Mouse (Mus musculus): Measurements from ENCODE around the gene Rnf10. TPM values are rescaled to one million over a fixed set of nuclear protein-coding genes. Genes with fewer than 3 reads are reported as not detected.

Rnf10 gene
- polyA plus RNA-seq, 1 experiment from 2014 or later: 150 TPM

GRCm38 (mm10) chr5:115230830-115231551 lies 41.7 kb downstream of the Rnf10 start:
- Histone ChIP-seq H3K27me3 (peaks cover 17% of the 10 kb centered on the region), H3K9me3 (no peaks in the 10 kb centered on the region), H3K27ac (no peak overlapping the region), H3K4me2 (peak overlapping the region; percentile 12; the same call in 1 of the 2 replicates), H3K4me1 (peaks cover 7% of the 10 kb centered on the region), H3K4me3 (no peak overlapping the region), H3K36me3 (no peaks in the 10 kb centered on the region), H3K9ac (no peak overlapping the region)
- WGBS: 49% methylated on average over 15 of the region's 15 CpGs
- no peak for ATAC-seq (ENCODE audit: borderline replicate concordance, extremely low read depth, low FRiP score, low TSS enrichment)

- no peak overlapping the region for H3K9ac ChIP-seq
- no peaks in the 10 kb centered on the region; the same call in 1 of the 2 replicates for H3K9me3 ChIP-seq
- H3K27ac ChIP-seq: no peak overlapping the region
- 0 out of 2 replicates have a peak, but pooled peaks cover 3% of the 10 kb centered on the region for H3K27me3 ChIP-seq
- H3K4me1 ChIP-seq: no peaks in the 10 kb centered on the region
- no peak overlapping the region for H3K4me3 ChIP-seq
- no peak for ATAC-seq (ENCODE audit: borderline replicate concordance, extremely low read depth, low FRiP score, low TSS enrichment)
- WGBS: 76% methylated on average over 3 of the region's 3 CpGs
- H3K36me3 ChIP-seq: no peaks in the 10 kb centered on the region
- H3K4me2 ChIP-seq: no peak overlapping the region
These were observed 50.2 kb downstream of the Rnf10 start for GRCm38 (mm10) chr5:115222485-115222884.

- no peak overlapping the region for H3K4me3 ChIP-seq
- H3K9me3 ChIP-seq: no peaks in the 10 kb centered on the region; the same call in 1 of the 2 replicates
- H3K4me1 ChIP-seq: no peaks in the 10 kb centered on the region
- no peaks in the 10 kb centered on the region for H3K36me3 ChIP-seq
- ATAC-seq (ENCODE audit: borderline replicate concordance, extremely low read depth, low FRiP score, low TSS enrichment): no peak
- H3K9ac ChIP-seq: no peak overlapping the region
- no peak overlapping the region for H3K4me2 ChIP-seq
- WGBS: 38% methylated on average over 13 of the region's 13 CpGs
- H3K27ac ChIP-seq: no peak overlapping the region
- peaks cover 9% of the 10 kb centered on the region for H3K27me3 ChIP-seq
These were observed 51.6 kb downstream of the Rnf10 start for GRCm38 (mm10) chr5:115220931-115221640.

GRCm38 (mm10) chr5:115217998-115218397 lies 54.7 kb downstream of the Rnf10 start:
- H3K9me3 ChIP-seq: no peaks in the 10 kb centered on the region; the same call in 1 of the 2 replicates
- peaks cover 22% of the 10 kb centered on the region for H3K27me3 ChIP-seq
- H3K9ac ChIP-seq: no peak overlapping the region
- H3K4me1 ChIP-seq: peaks cover 8% of the 10 kb centered on the region; the same call in 1 of the 2 replicates
- ATAC-seq (ENCODE audit: borderline replicate concordance, extremely low read depth, low FRiP score, low TSS enrichment): no peak
- WGBS: 86% methylated on average over 12 of the region's 12 CpGs
- no peak overlapping the region for H3K4me2 ChIP-seq
- no peak overlapping the region for H3K4me3 ChIP-seq
- no peak overlapping the region for H3K27ac ChIP-seq
- H3K36me3 ChIP-seq: no peaks in the 10 kb centered on the region

- H3K27me3 ChIP-seq: peaks cover 22% of the 10 kb centered on the region
- H3K4me2 ChIP-seq: peak overlapping the region; percentile 74
- H3K36me3 ChIP-seq: no peaks in the 10 kb centered on the region
- H3K4me1 ChIP-seq: peaks cover 8% of the 10 kb centered on the region; the same call in 1 of the 2 replicates
- H3K9me3 ChIP-seq: no peaks in the 10 kb centered on the region; the same call in 1 of the 2 replicates
- 0 out of 2 replicates have a peak, but pooled peaks have one; percentile 41 for ATAC-seq (ENCODE audit: borderline replicate concordance, extremely low read depth, low FRiP score, low TSS enrichment)
- peak overlapping the region; percentile 36; the same call in 1 of the 2 replicates for H3K9ac ChIP-seq
- H3K27ac ChIP-seq: no peak overlapping the region
- 29% methylated on average over 27 of the region's 27 CpGs for WGBS
- H3K4me3 ChIP-seq: peak overlapping the region; percentile 42
These were observed 57.2 kb downstream of the Rnf10 start for GRCm38 (mm10) chr5:115215273-115216185.

GRCm38 (mm10) chr5:115214864-115215263 lies 57.8 kb downstream of the Rnf10 start:
- peak; percentile 57; the same call in 1 of the 2 replicates for ATAC-seq (ENCODE audit: borderline replicate concordance, extremely low read depth, low FRiP score, low TSS enrichment)
- H3K4me1 ChIP-seq: peaks cover 8% of the 10 kb centered on the region; the same call in 1 of the 2 replicates
- whole genome bisulfite sequencing: 3% methylated on average over 17 of the region's 17 CpGs

GRCm38 (mm10) chr5:115212861-115213260 lies 59.8 kb downstream of the Rnf10 start:
- Histone ChIP-seq H3K36me3 (no peaks in the 10 kb centered on the region), H3K27me3 (peaks cover 19% of the 10 kb centered on the region), H3K4me3 (no peak overlapping the region), H3K4me2 (no peak overlapping the region), H3K9ac (no peak overlapping the region), H3K9me3 (no peaks in the 10 kb centered on the region), H3K4me1 (peaks cover 8% of the 10 kb centered on the region; the same call in 1 of the 2 replicates), H3K27ac (no peak overlapping the region)
- no peak for ATAC-seq (ENCODE audit: borderline replicate concordance, extremely low read depth, low FRiP score, low TSS enrichment)
- 57% methylated on average over 4 of the region's 4 CpGs for WGBS

More at GRCm38 (mm10) chr5:115214864-115215263, 57.8 kb downstream of the Rnf10 start:
- peak overlapping the region; percentile 42 for H3K4me3 ChIP-seq
- H3K36me3 ChIP-seq: no peaks in the 10 kb centered on the region
- H3K4me2 ChIP-seq: peak overlapping the region; percentile 74
- H3K9me3 ChIP-seq: no peaks in the 10 kb centered on the region; the same call in 1 of the 2 replicates
- H3K27ac ChIP-seq: no peak overlapping the region
- peaks cover 19% of the 10 kb centered on the region for H3K27me3 ChIP-seq
- peak overlapping the region; percentile 36 for H3K9ac ChIP-seq

- Histone ChIP-seq H3K27me3 (peaks cover 19% of the 10 kb centered on the region), H3K36me3 (no peaks in the 10 kb centered on the region), H3K4me1 (peaks cover 9% of the 10 kb centered on the region; the same call in 1 of the 2 replicates), H3K4me3 (no peak overlapping the region), H3K27ac (no peak overlapping the region), H3K4me2 (no peak overlapping the region), H3K9ac (no peak overlapping the region), H3K9me3 (no peaks in the 10 kb centered on the region)
- no peak for ATAC-seq (ENCODE audit: borderline replicate concordance, extremely low read depth, low FRiP score, low TSS enrichment)
- 68% methylated on average over 9 of the region's 9 CpGs for WGBS
These were observed 60.2 kb downstream of the Rnf10 start for GRCm38 (mm10) chr5:115212451-115212850.

- Histone ChIP-seq H3K9me3 (no peaks in the 10 kb centered on the region), H3K27ac (no peak overlapping the region), H3K4me3 (no peak overlapping the region), H3K4me1 (peaks cover 10% of the 10 kb centered on the region; the same call in 1 of the 2 replicates), H3K4me2 (no peak overlapping the region), H3K36me3 (no peaks in the 10 kb centered on the region), H3K9ac (no peak overlapping the region), H3K27me3 (peaks cover 21% of the 10 kb centered on the region)
- 0% methylated on average over 1 of the region's 1 CpGs for WGBS
- ATAC-seq (ENCODE audit: borderline replicate concordance, extremely low read depth, low FRiP score, low TSS enrichment): no peak
These were observed 62.3 kb downstream of the Rnf10 start for GRCm38 (mm10) chr5:115210380-115210779.

- Histone ChIP-seq H3K4me3 (no peak overlapping the region), H3K9ac (no peak overlapping the region), H3K4me1 (peaks cover 21% of the 10 kb centered on the region), H3K9me3 (no peaks in the 10 kb centered on the region), H3K27ac (no peak overlapping the region), H3K4me2 (no peak overlapping the region), H3K36me3 (no peaks in the 10 kb centered on the region), H3K27me3 (peaks cover 23% of the 10 kb centered on the region; the same call in 1 of the 2 replicates)
- 47% methylated on average over 5 of the region's 5 CpGs for WGBS
- no peak for ATAC-seq (ENCODE audit: borderline replicate concordance, extremely low read depth, low FRiP score, low TSS enrichment)
These were observed 64.1 kb downstream of the Rnf10 start for GRCm38 (mm10) chr5:115208601-115209000.

- Histone ChIP-seq H3K4me1 (peaks cover 24% of the 10 kb centered on the region), H3K4me3 (no peak overlapping the region), H3K9ac (no peak overlapping the region), H3K4me2 (no peak overlapping the region), H3K9me3 (no peaks in the 10 kb centered on the region), H3K27me3 (peaks cover 27% of the 10 kb centered on the region; the same call in 1 of the 2 replicates), H3K36me3 (no peaks in the 10 kb centered on the region), H3K27ac (no peak overlapping the region)
- no peak for ATAC-seq (ENCODE audit: borderline replicate concordance, extremely low read depth, low FRiP score, low TSS enrichment)
- WGBS: 7% methylated on average over 10 of the region's 16 CpGs
These were observed 64.8 kb downstream of the Rnf10 start for GRCm38 (mm10) chr5:115207892-115208291.
